Mouse (Mus musculus): Measurements from ENCODE around the gene Grid1.

DNA sequence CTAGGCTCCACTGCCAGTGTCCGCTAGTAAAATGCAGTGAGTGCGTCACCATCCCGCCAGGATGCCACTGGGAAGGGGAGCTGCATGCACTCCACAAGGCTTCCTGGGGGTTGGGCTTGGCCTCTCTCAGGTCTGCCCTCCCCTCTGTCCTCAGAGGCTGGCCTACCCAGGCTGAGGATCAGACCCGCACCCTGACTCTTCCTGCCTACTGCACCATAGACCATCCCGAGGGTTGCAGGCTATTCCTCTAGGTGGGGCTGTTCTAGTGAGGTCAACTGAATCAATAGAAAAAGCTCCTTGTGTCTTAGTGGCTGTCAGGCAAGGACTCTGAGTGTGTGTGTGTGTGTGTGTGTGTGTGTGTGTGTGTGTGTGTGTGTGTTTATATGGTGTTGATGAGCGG is 19.1 kb downstream of the Grid1 start:
- TF ChIP-seq POLR2A (IDR thresholded peaks at IDR 0.05; ENCODE audit: insufficient read length, low read depth) (no peak), TCF3 (IDR thresholded peaks at IDR 0.05; ENCODE audit: insufficient read length, low read depth) (no peak), CEBPB (IDR thresholded peaks at IDR 0.05; ENCODE audit: insufficient read depth, poor library complexity, severe bottlenecking) (no peak)

All from myocyte (in vitro differentiated cells).